Mouse (Mus musculus) left cerebral cortex, adult 2 months (tissue): ENCODE measurements around the gene Ninl. TPM values are rescaled to one million over a fixed set of nuclear protein-coding genes. Genes with fewer than 3 reads are reported as not detected.
"Not testable (repeated sequence)": the region's sequence is repeated elsewhere in the genome, so short reads cannot be mapped to it uniquely, and the experiment has no call there.

Experiments
- DNase-seq, 2 experiments: peaks; one replicate each; pipeline ENCODE4 v3.0.0; 2021 to 2022; ENCODE audit warnings: low spot score in 2 of 2, mixed read lengths in 1 of 2; ENCODE audit errors: extremely low spot score in 1 of 2
- H3K27ac ChIP-seq: fragments of 200-600 bp; 2 replicates; pipeline ENCODE4 v1.8.1; 2022
- H3K4me3 ChIP-seq: fragments of 200-600 bp; 2 replicates; pipeline ENCODE4 v1.8.1; 2022
- CTCF ChIP-seq: fragments of 200-600 bp; IDR thresholded peaks from 2 replicates; pipeline ENCODE4 v1.8.1; 2022; ENCODE audit warnings: antibody characterized with exemption, mild to moderate bottlenecking, moderate library complexity
- intact Hi-C: fragments of 180-260 bp; cut with DNase I; formaldehyde crosslinking; loops from one replicate; pipeline ENCODE4 v1.15.1; 2025
- total RNA-seq, 2 experiments: library from RNA; stranded (reverse); gene quantifications; 2 replicates each; pipeline ENCODE4 v1.2.3; 2021

Ninl gene
- total RNA-seq, 2 experiments from 2014 or later: 6.4 to 6.5 TPM

DNA sequence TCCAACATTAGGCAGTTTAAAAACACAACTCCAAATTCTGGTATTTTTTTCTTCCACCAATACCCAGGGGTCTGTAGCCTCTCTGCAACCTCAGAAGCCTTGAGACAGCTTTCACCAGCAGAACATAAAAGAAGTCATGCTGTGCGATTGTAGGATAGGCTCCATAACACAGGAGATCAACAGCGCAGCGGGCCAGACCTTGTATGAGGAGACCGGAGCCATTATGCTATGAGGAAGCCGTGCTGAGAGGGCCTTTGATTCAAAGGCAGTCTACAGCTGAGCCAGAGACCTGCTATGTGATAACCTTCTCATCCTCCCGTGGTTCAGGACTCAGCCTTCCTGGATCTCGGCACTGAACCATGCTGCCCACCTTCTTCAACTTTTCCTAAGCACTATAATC lies 67.3 kb downstream of the Ninl start:
- no peak overlapping the region for H3K27ac ChIP-seq
- H3K4me3 ChIP-seq: no peak overlapping the region
- no peak for TF ChIP-seq CTCF
- DNase-seq: no peak
- intact Hi-C loops: no loop called here

DNA sequence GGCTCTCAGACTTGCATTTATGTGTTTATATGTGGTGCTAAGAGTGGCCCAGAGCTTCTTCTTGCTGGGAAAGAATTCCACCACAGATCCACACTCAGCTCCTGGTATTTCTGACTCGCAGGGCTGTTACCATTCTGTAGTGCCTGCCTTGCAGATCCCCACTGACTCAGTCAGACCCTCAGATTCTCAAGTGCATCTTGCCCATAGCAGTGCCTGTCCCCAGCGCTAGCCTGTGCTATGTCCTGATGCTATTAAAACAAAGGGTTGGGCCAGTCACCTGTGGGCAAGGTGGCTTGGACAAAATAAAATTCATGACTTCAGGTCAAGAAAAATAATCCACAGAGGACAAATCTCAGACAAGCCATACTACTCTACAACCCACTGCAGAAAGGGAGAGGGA lies 70.0 kb downstream of the Ninl start:
- intact Hi-C loops: no loop called here
- Histone ChIP-seq H3K27ac (no peak overlapping the region), H3K4me3 (no peak overlapping the region)
- no peak for DNase-seq
- no peak for TF ChIP-seq CTCF

DNA sequence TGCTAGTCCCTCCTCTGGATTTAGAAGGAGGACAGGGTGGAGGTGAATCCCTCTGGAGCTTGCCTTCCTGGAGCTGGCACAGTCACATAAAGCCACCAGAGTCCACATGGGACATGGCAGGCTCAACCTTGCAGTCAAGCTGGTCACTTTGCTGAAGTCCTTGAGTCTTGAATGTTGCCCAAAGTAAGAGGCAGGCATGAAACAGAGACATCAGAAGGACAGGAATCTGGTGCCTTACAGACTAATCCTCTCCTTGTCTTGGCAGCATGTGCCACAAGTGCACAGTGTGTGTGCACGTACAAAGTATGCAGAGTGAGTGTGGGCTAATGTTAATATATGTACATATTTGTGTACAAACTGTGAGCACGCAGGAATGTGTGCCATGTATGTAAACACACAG lies 71.7 kb downstream of the Ninl start:
- TF ChIP-seq CTCF: no peak
- H3K4me3 ChIP-seq: no peak overlapping the region
- DNase-seq: no peak
- intact Hi-C loops: no loop called here
- no peak overlapping the region for H3K27ac ChIP-seq

DNA sequence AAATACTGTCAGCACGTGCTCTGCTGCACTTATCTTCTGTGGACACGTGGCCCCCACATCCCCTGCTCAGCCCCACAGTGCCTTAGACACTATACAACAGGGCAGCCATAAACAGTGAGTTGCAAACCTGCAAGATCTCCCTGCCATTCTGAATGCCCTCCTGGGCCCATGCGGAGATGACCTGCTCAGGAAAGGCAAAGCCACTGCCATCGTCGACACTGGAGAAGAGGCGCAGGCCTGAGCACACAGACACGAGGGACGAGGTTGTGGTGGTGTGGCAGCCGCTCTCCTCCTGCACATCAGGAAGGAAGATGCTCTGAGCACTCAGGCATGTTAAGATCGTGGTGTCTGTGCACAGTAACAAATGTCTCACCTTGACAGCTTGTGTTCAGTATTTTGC lies 73.2 kb downstream of the Ninl start:
- no peak for TF ChIP-seq CTCF
- H3K4me3 ChIP-seq: no peak overlapping the region
- no peak overlapping the region for H3K27ac ChIP-seq
- DNase-seq: no peak
- intact Hi-C loops: no loop called here

DNA sequence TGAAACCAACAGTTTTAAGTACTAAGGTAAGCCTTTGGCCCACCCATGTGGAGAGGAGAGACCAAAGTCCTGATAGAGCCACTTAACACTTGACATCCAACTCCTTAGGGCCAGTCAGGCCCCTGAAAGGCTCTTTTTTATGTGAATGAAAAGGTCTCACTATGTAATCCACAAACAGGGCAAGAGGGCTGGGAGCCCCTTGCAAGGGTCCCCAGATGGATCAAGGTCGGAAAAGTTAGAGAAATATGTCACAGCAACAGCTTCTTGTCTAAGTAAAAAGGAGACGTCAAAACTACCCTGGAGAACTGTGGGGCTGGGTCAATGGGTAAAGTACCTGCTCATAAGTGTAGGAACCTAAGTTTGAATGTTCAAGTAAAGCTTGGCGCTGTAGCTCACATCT lies 74.5 kb downstream of the Ninl start:
- no peak for TF ChIP-seq CTCF
- no peak for DNase-seq
- intact Hi-C loops: no loop called here
- Histone ChIP-seq H3K4me3 (no peak overlapping the region), H3K27ac (no peak overlapping the region)

DNA sequence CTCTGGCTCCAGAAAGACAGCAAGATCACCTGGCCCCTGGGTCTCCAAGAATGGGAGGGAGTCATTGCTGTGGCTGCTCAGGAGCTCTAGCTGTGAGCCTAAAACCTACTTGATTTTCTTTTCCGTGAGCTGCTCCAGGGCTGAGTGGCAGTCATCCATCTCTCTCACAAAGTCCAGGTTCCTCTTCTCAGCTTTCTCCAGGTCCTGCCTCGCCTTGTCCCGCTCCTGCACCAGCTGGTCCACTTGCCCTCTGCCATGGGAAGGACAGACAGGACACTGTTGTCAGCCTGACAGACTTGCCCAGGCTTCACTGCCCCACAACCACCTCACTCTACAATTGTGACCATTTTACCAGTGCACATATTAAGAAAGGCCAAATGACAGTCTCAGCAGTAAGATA lies 75.9 kb downstream of the Ninl start:
- H3K4me3 ChIP-seq: no peak overlapping the region

GRCm38 (mm10) chr2:150959521-150959920 lies 79.7 kb downstream of the Ninl start:
- intact Hi-C loops: no loop called here
- Histone ChIP-seq H3K27ac (peak overlapping the region; percentile 50; the same call in 1 of the 2 replicates), H3K4me3 (no peak overlapping the region)
- peak in 1 of 2 experiments; percentile 35 for DNase-seq
- no peak for TF ChIP-seq CTCF

More for the DNA sequence above, 75.9 kb downstream of the Ninl start:
- no peak for DNase-seq
- H3K27ac ChIP-seq: no peak overlapping the region
- no peak for TF ChIP-seq CTCF
- intact Hi-C loops: no loop called here

DNA sequence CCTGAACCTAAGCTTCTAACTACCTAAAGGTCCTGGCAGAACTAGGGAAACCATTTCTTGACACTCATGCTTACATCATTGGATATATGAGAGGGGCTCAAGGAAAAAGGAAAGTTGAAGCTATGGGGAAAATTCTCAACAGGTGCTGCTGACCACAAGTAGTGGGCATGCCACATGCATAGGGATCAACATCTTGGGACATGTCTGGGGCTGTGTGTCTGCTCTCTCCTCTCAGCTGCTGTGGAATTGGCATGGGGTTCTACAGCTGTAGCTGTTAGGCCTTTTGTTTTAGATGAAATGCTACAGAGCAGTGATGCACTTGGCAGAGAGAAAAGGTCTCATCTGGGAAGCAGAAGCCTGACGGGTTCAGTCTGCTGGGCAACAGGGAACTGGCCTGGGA lies 83.3 kb downstream of the Ninl start:
- no peak overlapping the region for H3K27ac ChIP-seq
- H3K4me3 ChIP-seq: no peak overlapping the region
- TF ChIP-seq CTCF: no peak
- intact Hi-C loops: no loop called here
- DNase-seq: no peak

DNA sequence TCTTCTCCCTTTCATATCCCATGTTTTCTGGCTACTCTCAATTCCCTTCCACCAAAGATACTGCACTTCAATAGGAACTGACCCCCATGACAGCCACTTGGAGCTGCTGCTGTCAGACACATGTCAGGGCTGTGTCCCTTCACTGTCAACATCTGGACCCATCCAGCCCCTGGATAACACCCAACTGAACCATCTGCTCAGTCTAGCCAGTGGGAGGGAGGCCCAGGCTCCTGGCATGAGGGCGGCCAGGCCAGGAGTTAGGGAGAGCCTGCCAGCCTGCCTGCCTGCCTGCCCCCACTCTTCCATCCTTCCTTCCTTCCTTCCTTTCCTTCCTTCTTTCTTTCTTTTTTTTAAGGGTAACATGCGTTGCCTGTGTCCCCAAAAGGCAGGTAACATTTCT lies 88.0 kb downstream of the Ninl start:
- no peak overlapping the region for H3K4me3 ChIP-seq
- intact Hi-C loops: no loop called here
- no peak for TF ChIP-seq CTCF
- H3K27ac ChIP-seq: no peak overlapping the region
- no peak for DNase-seq

DNA sequence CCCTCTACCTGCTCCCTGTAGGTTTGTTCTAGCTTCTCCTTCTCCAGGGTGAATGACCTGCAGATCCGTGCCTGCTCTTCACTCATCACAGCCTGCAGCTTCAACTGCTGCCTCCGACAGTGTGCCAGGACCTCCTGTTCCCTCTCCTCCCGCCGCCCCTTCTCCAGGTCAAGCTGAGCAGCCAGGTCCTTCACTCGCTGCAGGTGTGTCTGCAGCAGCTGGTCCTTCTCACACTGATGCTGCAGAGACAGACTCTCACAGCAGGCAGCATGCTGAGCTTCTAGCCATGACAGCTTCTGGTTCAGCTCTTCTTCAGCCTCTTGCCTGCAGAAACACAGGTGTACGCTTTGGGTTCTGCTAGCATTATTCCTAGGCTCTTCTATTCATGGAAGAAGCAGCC lies 89.1 kb downstream of the Ninl start:
- no peak for TF ChIP-seq CTCF
- intact Hi-C loops: no loop called here
- DNase-seq: no peak
- Histone ChIP-seq H3K27ac (no peak overlapping the region), H3K4me3 (no peak overlapping the region)

DNA sequence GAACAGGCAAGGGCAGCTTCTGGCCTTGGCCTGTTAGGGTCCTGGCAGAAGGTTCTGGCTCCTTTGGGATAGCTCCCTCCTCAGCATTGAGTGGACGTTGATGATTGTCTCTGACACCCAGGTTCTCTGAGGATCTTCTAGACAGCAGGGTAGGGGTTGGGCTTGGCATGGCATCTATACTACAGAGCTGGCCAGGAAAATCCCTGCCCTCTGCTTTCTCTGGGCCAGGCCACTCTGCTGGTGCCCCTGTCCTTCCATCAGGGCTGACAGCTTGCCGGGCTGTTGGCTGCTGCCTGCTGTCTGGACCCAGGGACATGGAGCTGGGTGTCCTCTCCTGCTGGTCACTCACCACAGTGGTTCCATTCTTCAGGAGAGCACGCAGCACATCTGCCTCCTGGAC lies 89.5 kb downstream of the Ninl start:
- TF ChIP-seq CTCF: no peak
- no peak overlapping the region for H3K27ac ChIP-seq

GRCm38 (mm10) chr2:150948786-150949185 lies 90.4 kb downstream of the Ninl start:
- intact Hi-C loops: no loop called here
- no peak for TF ChIP-seq CTCF

More for the DNA sequence above, 89.5 kb downstream of the Ninl start:
- DNase-seq: no peak
- no peak overlapping the region for H3K4me3 ChIP-seq
- intact Hi-C loops: no loop called here

DNA sequence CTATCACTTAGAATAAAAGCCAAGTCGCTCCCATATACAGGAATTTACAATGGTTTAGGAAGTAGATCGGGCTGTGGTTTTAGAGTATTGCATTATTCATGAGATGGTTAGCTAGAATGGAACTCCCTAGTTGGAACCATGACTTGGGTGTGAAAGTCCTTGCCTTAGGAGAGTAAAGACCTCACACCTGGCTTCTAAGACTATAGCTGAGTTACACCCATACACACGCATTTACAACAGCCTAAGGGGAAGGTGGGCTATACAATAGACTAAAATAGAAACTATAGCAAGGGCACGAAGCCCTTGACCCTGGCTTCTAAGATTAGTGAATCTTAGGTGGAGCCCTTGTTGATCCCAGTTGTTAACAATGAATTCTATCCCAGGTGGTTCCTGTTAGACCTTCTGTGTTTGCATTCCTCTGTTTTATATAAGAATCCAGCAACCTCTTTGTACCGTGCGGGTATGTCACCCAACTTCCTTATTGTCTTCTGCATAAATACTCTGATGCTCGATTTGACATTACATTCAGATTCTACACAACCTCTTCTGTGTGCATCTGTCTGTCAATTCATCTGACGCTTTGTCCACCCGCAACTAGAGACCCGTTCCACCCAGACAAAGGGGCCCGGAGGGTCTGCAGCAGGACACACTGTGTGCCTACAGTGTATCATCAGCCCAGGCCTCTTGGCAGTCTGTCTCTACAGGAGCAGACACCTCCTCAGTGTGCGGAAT lies 91.1 kb downstream of the Ninl start:
- H3K4me3 ChIP-seq, intact Hi-C loops, H3K27ac ChIP-seq, DNase-seq: not testable (repeated sequence)

More at GRCm38 (mm10) chr2:150948786-150949185, 90.4 kb downstream of the Ninl start:
- no peak overlapping the region for H3K4me3 ChIP-seq
- no peak overlapping the region for H3K27ac ChIP-seq
- DNase-seq: no peak

DNA sequence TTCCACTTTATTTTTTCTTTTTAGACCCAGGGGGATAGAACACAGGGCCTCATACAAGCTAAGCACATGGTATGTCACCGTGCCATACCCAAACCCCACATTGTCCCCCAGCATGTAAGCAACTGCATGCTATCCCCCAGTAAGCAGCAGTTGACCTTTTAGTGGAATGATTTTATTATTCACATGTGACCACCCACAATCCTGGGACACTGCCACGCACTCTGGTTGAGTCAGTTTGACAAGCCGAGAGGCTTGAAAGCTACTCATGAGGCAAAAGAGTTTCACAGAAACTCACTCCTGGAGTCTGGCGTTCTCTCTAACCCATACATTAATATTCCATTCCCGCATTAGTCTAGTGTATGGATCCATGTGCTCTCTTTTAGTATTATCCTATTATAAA lies 91.8 kb downstream of the Ninl start:
- H3K27ac ChIP-seq, DNase-seq, intact Hi-C loops, H3K4me3 ChIP-seq: not testable (repeated sequence)
